Mouse (Mus musculus) heart, embryonic 15.5 days (tissue): ENCODE measurements at regions not wholly inside any gene's neighbourhood (a gene's known extent, or its start where the extent isn't known, plus 50 kb on each side); places are given as distances from the start of the nearest gene placed in this dataset. TPM values are rescaled to one million over a fixed set of nuclear protein-coding genes. Genes with fewer than 3 reads are reported as not detected.

Source experiments
- ATAC-seq: fragments of 200-750 bp; cut with Nextera tagmentation; replicated peaks from 2 replicates; pipeline ENCODE4 v1.8.0; 2017; ENCODE audit warnings: low read depth, moderate TSS enrichment; ENCODE audit not compliant: insufficient number of reproducible peaks, insufficient read depth, low FRiP score
- H3K27ac ChIP-seq: fragments of 300-500 bp; sonication (generic); 2 replicates; pipeline ENCODE4 v1.5.1; 2015; ENCODE audit warnings: mild to moderate bottlenecking, inconsistent platforms
- H3K27me3 ChIP-seq: fragments of 300-500 bp; sonication (generic); 2 replicates; pipeline ENCODE4 v1.6.1; 2015; ENCODE audit warnings: inconsistent platforms
- H3K36me3 ChIP-seq: fragments of 300-500 bp; sonication (generic); 2 replicates; pipeline ENCODE4 v1.6.1; 2015; ENCODE audit warnings: mild to moderate bottlenecking, inconsistent platforms
- H3K4me1 ChIP-seq: fragments of 300-500 bp; sonication (generic); replicated peaks from 2 replicates; pipeline ENCODE4 v1.6.1; 2015; ENCODE audit warnings: inconsistent platforms
- H3K4me2 ChIP-seq: fragments of 300-500 bp; sonication (generic); 2 replicates; pipeline ENCODE4 v1.6.1; 2015; ENCODE audit warnings: inconsistent platforms, mild to moderate bottlenecking, moderate library complexity
- H3K4me3 ChIP-seq: fragments of 300-500 bp; sonication (generic); 2 replicates; pipeline ENCODE4 v1.5.1; 2015; ENCODE audit warnings: mild to moderate bottlenecking, inconsistent platforms
- H3K9ac ChIP-seq: fragments of 300-500 bp; sonication (generic); 2 replicates; pipeline ENCODE4 v1.6.1; 2015; ENCODE audit warnings: mild to moderate bottlenecking, inconsistent platforms
- H3K9me3 ChIP-seq: fragments of 300-500 bp; sonication (generic); replicated peaks from 2 replicates; pipeline ENCODE4 v1.6.1; 2016; ENCODE audit warnings: inconsistent platforms
- WGBS: fragments of 180-500 bp; shearing (Covaris S2); methylation state at CpG from one replicate; pipeline ENCODE4 v1.1.7; 2015; ENCODE audit warnings: mixed read lengths; 5-methylcytosine and 5-hydroxymethylcytosine counted together
- microRNA-seq: library from miRNA; unstranded; fragments of <30 nt; microRNA quantifications from one replicate; pipeline ENCODE4, GENCODE M21; 2016

DNA sequence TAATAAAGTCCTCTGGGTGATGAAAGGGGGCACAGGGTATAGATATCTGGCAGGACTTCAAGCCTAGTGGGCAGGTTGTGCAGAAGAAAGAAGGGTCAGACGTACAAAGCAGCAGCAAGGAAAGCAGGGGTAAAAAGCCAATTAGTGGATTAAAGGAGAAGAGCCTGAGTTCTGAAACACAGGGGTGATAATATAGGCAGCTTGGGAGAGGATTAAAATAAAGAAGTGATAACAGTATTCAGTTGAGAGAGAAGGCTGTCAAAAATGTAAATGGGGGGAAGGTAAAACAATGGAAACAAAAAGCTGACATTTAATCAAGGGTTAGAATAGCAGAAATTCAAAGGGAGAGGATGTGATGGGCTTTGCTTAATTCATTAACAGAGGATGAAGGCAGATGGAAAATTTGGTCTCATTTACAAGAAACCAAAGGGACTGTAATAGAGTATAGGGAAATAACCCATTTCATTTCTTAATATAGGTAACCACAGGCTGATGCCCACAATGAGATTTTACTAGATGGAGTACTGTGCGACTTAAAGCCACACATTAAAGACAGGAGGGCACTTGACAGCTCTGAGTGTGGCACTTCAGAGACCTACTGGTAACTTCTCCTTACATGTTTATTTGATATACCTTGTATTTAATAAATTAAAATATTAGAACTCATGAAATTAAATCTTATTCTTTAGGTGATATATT is 489.8 kb upstream of the Mms22l start:
- Histone ChIP-seq H3K27ac (no peak overlapping the region), H3K9ac (no peak overlapping the region), H3K4me2 (no peak overlapping the region), H3K27me3 (no peaks in the 10 kb centered on the region), H3K4me3 (no peak overlapping the region), H3K4me1 (no peaks in the 10 kb centered on the region), H3K9me3 (no peaks in the 10 kb centered on the region), H3K36me3 (no peaks in the 10 kb centered on the region)
- ATAC-seq: no peak
- 43% methylated on average over 2 of the region's 2 CpGs for WGBS

DNA sequence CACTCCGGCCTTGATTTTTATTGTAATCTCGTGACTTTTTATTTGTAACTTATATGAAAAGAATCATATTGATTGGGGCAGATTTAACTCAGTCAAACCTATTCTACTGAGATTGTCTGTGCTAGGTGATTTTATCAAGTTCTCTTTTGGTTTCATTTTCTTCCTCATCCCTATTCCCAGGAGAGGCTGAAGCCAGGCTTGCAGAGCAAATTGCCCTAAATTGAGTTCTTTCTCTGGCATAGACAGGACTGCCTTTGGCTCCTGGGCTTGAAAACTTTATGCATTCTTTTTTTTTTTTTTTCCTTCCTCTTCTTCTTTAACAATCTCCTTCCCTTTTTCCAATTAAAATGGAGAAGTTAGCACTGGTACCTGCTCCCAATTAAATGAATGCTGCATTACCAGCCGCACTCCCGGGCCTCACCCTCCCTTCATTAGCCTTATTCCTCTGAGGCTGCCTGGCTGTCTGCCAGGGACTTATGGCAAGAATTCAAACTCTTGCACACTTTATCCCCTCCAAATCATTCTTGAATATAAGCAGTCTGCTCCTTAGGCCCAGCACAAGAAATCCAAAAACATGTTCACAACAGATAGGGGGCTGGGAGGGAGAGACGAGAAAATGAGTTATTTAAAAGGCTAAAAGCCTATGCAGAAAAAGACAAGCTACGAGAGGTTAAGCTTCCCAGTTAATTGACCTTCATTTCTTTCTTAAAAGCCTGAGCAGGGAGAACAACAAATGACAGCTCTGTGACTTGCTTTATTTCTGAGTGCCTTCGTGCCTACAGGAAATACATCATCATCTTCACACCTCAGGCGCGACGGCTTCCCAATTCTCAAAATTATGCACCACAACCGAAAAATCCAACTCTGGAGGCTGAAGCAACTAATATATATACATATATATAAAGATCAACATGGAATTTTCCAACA is 476.8 kb upstream of the Mms22l start:
- Histone ChIP-seq H3K4me1 (no peaks in the 10 kb centered on the region), H3K27me3 (no peaks in the 10 kb centered on the region), H3K9ac (no peak overlapping the region), H3K27ac (no peak overlapping the region), H3K36me3 (no peaks in the 10 kb centered on the region), H3K4me3 (no peak overlapping the region), H3K9me3 (no peaks in the 10 kb centered on the region), H3K4me2 (no peak overlapping the region)
- 55% methylated on average over 11 of the region's 11 CpGs for WGBS
- no peak for ATAC-seq

Small RNA genes lying in the stretch of these regions (microRNA-seq; reads per million reads assigned to microRNA genes)
- not detected for gene Gm25978
